Mouse (Mus musculus) limb, embryonic 10.5 days (tissue): ENCODE measurements around the gene Krtap5-2. TPM values are rescaled to one million over a fixed set of nuclear protein-coding genes. Genes with fewer than 3 reads are reported as not detected.
"Not testable (repeated sequence)": the region's sequence is repeated elsewhere in the genome, so short reads cannot be mapped to it uniquely, and the experiment has no call there.

ENCODE experiments used
- DNase-seq: peaks from one replicate; pipeline ENCODE4 v3.0.0-alpha.2; 2017; ENCODE audit warnings: low spot score
- H3K27ac ChIP-seq: fragments of 300-500 bp; sonication (generic); 2 replicates; pipeline ENCODE4 v1.5.1; 2016; ENCODE audit warnings: mild to moderate bottlenecking
- H3K27me3 ChIP-seq: fragments of 300-500 bp; sonication (generic); 2 replicates; pipeline ENCODE4 v1.6.1; 2016; ENCODE audit warnings: low read depth, mild to moderate bottlenecking; ENCODE audit not compliant: poor library complexity, severe bottlenecking
- H3K36me3 ChIP-seq: fragments of 300-500 bp; sonication (generic); 2 replicates; pipeline ENCODE4 v1.6.1; 2016; ENCODE audit warnings: mild to moderate bottlenecking, moderate library complexity
- H3K4me1 ChIP-seq: fragments of 300-500 bp; sonication (generic); 2 replicates; pipeline ENCODE4 v1.6.1; 2016
- H3K4me3 ChIP-seq: fragments of 300-500 bp; sonication (generic); 2 replicates; pipeline ENCODE4 v1.5.1; 2016; ENCODE audit warnings: mild to moderate bottlenecking, moderate library complexity
- H3K9me3 ChIP-seq: fragments of 300-500 bp; sonication (generic); replicated peaks from 2 replicates; pipeline ENCODE4 v1.6.1; 2016; ENCODE audit warnings: mild to moderate bottlenecking
- WGBS: fragments of 180-500 bp; shearing (Covaris S2); methylation state at CpG from one replicate; pipeline ENCODE4 v1.1.7; 2016; 5-methylcytosine and 5-hydroxymethylcytosine counted together
- polyA plus RNA-seq: library from polyadenylated mRNA; unstranded; fragments of >200 nt; fragmentation: Nextera tagmentation; extraction: Ambion mirVana; gene quantifications from 2 replicates; pipeline ENCODE4 v1.2.1, GENCODE M21; 2016

Krtap5-2 gene
- polyA plus RNA-seq, 1 experiment from 2014 or later, result not detected

DNA sequence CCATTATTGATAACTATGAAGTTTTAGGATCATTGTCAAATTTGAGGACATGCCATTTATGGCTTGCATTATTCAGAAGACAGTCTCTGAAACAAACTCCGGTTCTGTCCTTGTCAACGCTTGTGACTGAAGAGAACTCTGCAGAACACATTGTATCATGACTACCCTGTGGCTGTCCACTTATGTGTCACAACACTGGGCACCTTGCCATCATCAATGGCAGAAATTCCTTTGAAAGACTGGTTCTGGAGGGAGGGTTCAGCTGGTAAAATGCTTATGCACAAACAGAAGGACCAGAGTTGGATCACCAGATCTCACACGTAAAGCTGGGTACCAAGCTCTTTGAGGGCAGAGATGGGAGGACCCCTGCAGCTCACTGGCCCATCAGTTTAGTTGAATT is 16.4 kb downstream of the Krtap5-2 start:
- H3K4me1 ChIP-seq, result no peaks in the 10 kb centered on the region; the same call in 1 of the 2 replicates
- H3K27ac ChIP-seq, result no peak overlapping the region
- no peaks in the 10 kb centered on the region for H3K27me3 ChIP-seq
- no peak overlapping the region for H3K4me3 ChIP-seq
- H3K36me3 ChIP-seq, result no peaks in the 10 kb centered on the region
- 93% methylated on average over 3 of the region's 3 CpGs for WGBS
- DNase-seq, result no peak
- H3K9me3 ChIP-seq, result no peaks in the 10 kb centered on the region

DNA sequence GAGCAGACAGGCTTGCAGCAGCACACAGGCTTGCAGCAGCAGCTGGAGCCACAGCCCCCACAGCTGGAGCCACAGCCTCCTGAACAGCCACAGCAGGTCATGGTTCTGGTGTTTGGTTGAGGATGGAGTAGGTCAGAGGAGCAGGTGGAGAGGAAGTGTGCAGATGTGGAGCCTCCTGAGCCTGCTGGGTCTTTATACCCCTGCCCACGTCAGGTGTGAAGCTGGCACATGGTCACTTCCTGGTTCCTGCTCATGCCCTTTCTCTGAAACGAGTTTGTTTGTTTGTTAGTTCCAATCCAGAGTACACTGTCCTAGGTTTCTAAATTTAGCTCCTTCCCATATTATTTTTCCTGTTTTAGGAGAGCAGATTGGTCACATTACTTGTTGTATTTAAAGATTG is 18.8 kb downstream of the Krtap5-2 start, which contains the start of gene Gm29735:
Gm29735 (minus strand) TSS at position 101 of the 400 bp plus-strand sequence.
- not testable (repeated sequence) for DNase-seq, H3K4me3 ChIP-seq, H3K27ac ChIP-seq, H3K9me3 ChIP-seq, H3K4me1 ChIP-seq, H3K36me3 ChIP-seq, H3K27me3 ChIP-seq
- 57% methylated on average over 2 of the region's 2 CpGs for WGBS

DNA sequence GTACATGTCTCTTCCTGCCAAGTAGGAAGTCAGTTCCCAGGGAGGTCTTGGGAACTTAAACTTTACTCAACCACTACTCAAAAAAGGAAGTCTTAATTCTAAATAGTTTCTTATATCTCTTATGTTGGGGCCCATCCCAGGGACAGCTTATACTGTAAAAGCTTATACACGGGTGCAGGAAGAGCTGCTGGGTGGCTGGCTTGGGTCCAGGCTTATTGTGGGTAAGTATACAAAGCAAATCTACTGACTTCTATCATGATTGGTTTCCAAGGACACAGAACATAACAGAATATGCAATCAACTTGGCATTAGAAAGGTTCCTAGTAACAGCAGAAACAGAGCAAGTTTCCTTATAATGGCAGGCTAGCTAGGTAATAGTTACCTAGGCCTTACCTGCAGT is 20.5 kb downstream of the Krtap5-2 start:
- no peak for DNase-seq
- H3K36me3 ChIP-seq, result no peaks in the 10 kb centered on the region
- H3K4me1 ChIP-seq, result no peaks in the 10 kb centered on the region; the same call in 1 of the 2 replicates
- 80% methylated on average over 1 of the region's 1 CpGs for WGBS
- H3K27ac ChIP-seq, result no peak overlapping the region
- H3K9me3 ChIP-seq, result no peaks in the 10 kb centered on the region
- H3K27me3 ChIP-seq, result no peaks in the 10 kb centered on the region
- no peak overlapping the region for H3K4me3 ChIP-seq

DNA sequence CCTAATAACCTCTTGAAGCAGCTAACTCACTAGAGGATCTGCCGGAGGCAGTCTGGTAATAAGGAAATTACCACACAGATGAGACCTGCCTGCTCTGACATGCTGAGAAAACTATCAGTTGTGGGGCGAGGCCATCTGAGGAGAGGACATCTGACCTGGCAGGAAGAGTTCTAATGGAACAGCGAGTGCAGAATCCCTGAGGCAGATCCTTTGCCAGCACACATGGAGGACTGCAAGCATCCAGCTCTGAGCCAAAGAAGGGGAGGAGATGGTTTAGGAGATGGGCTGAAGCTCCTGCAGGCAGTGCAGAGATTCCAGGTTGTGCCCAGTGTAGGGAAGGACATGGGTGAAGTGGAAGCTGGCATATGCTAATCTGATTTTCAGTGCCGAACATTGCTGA is 23.6 kb downstream of the Krtap5-2 start:
- no peak for DNase-seq
- Histone ChIP-seq H3K4me3 (no peak overlapping the region), H3K4me1 (no peaks in the 10 kb centered on the region; the same call in 1 of the 2 replicates), H3K27ac (no peak overlapping the region), H3K36me3 (no peaks in the 10 kb centered on the region), H3K27me3 (no peaks in the 10 kb centered on the region), H3K9me3 (no peaks in the 10 kb centered on the region)
- 71% methylated on average over 4 of the region's 4 CpGs for WGBS

DNA sequence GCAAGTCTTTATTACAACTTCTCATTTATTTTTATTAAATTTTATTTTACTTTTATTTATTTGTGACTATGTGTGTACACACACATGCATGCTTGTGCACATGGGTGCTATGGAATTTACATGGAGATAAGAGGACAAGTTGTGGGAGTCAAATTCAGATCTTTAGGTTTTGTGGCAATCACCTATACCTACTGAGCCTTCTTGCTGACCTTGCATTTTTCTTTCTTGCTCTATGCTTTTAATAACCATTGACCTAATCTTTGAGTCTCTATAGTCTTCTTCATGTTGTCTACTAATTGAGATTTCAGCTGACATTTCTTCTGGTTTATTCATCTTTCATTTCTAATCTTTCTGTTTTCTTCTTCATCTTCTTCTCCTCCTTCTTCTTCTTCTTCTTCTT is 27.2 kb downstream of the Krtap5-2 start:
- no peak overlapping the region for H3K27ac ChIP-seq
- peaks cover 7% of the 10 kb centered on the region; the same call in 1 of the 2 replicates for H3K4me1 ChIP-seq
- peaks cover 11% of the 10 kb centered on the region; the same call in 1 of the 2 replicates for H3K27me3 ChIP-seq
- no peak overlapping the region for H3K4me3 ChIP-seq
- DNase-seq, result no peak
- H3K9me3 ChIP-seq, result no peaks in the 10 kb centered on the region
- no peaks in the 10 kb centered on the region for H3K36me3 ChIP-seq

DNA sequence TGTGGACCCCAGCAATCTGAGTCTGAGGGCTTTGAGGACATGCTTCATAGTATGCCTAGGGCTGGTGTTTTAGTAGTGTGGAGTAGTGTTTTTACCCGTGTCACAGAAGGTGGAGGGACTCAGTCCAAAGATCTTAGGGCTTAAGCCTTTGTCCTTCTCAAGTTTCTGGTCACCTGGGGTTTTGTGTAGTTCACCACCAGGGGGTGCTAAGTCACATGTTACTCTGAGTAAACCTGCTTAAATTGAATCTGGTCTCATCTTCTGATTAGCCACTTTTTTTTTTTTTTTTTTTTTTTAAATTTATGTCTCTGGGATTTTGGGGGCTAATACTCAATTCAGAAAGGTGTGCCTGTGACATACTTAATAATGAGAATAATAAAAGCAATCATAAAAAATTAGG is 29.8 kb downstream of the Krtap5-2 start:
- H3K4me1 ChIP-seq, result peaks cover 10% of the 10 kb centered on the region; the same call in 1 of the 2 replicates
- H3K27ac ChIP-seq, result no peak overlapping the region
- DNase-seq, result peak; percentile 55
- no peaks in the 10 kb centered on the region for H3K9me3 ChIP-seq
- H3K4me3 ChIP-seq, result no peak overlapping the region
- peaks cover 11% of the 10 kb centered on the region; the same call in 1 of the 2 replicates for H3K27me3 ChIP-seq
- H3K36me3 ChIP-seq, result no peaks in the 10 kb centered on the region
- 12% methylated on average over 1 of the region's 1 CpGs for WGBS

DNA sequence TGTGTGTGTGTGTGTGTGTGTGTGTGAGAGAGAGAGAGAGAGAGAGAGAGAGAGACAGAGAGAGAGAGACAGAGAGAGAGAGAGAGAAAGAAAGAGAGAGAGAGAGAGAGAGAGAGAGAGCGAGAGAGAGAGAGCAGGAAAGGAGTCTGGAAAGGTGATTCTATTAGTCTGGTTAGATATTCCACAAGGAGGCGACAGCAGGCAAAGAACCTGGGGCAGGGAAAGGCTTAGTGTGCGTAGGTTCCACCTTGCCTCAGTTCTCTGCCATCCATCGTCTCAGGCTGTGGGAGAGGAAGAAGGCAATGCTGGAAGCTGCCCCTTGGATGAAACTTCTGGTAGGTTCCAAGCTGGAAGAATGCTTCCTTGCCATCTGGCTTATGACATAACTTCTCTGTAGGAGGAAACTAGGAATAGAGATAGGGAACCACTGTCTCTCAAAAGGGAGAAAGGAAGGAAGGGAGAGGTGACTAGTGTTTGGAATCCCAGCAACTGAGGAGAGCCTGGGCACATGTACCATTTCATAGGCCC is 30.3 kb downstream of the Krtap5-2 start:
- H3K4me1 ChIP-seq, result peaks cover 10% of the 10 kb centered on the region; the same call in 1 of the 2 replicates
- H3K36me3 ChIP-seq, result no peaks in the 10 kb centered on the region
- H3K27me3 ChIP-seq, result peaks cover 11% of the 10 kb centered on the region; the same call in 1 of the 2 replicates
- WGBS, result 48% methylated on average over 4 of the region's 4 CpGs
- no peak overlapping the region for H3K4me3 ChIP-seq
- no peak for DNase-seq
- no peak overlapping the region for H3K27ac ChIP-seq
- H3K9me3 ChIP-seq, result no peaks in the 10 kb centered on the region

DNA sequence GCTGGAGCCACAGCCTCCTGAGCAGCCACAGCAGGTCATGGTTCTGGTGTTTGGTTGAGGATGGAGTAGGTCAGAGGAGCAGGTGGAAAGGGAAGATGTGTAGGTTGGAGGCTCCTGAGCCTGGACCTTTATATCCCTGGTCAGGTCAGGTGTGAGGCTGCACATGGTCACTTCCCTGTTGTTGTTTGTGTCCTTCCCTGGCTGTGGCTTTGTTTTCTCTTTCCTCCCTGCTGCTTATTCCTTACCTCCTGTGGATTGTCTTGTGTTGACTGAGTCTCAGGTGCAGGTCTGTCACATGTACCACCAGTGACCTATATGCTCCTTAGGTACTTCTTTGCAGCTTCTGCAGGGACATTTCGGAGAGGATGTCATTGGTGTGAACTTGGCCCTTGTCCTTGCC is 31.3 kb downstream of the Krtap5-2 start, which contains the start of gene Gm45337:
Gm45337 (minus strand) TSS at position 101 of the 400 bp plus-strand sequence.
- Histone ChIP-seq H3K9me3 (no peaks in the 10 kb centered on the region), H3K36me3 (no peaks in the 10 kb centered on the region), H3K27me3 (peaks cover 11% of the 10 kb centered on the region; the same call in 1 of the 2 replicates), H3K27ac (no peak within 1 kb of the TSS), H3K4me1 (peaks cover 10% of the 10 kb centered on the region; the same call in 1 of the 2 replicates), H3K4me3 (no peak within 1 kb of the TSS)
- no peak for DNase-seq
- 80% methylated on average over 1 of the region's 1 CpGs for WGBS

DNA sequence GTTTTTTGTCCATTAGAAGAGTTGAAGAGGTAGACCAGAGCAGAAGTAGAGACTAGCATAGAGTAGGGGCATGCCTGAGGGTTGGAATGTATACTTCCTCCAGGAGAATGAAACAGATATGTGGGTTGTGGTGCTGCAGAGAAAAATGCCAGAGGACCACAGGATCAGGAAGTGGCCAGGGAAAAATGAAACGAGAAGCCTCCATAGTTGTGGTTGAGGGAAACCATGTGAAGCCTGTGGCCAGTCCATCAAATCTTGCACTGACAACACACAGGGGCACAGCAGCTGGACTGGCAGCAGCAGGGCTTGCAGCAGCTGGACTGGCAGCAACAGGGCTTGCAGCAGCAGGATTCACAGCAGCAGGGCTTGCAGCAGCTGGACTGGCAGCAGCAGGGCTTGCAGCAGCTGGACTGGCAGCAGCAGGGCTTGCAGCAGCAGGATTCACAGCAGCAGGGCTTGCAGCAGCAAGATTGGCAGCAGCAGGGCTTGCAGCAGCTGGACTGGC is 32.2 kb downstream of the Krtap5-2 start:
- H3K27ac ChIP-seq, H3K4me1 ChIP-seq, H3K9me3 ChIP-seq, H3K4me3 ChIP-seq, H3K36me3 ChIP-seq, DNase-seq: not testable (repeated sequence)
- peaks cover 11% of the 10 kb centered on the region; the same call in 1 of the 2 replicates for H3K27me3 ChIP-seq
- WGBS, result 55% methylated on average over 1 of the region's 1 CpGs

DNA sequence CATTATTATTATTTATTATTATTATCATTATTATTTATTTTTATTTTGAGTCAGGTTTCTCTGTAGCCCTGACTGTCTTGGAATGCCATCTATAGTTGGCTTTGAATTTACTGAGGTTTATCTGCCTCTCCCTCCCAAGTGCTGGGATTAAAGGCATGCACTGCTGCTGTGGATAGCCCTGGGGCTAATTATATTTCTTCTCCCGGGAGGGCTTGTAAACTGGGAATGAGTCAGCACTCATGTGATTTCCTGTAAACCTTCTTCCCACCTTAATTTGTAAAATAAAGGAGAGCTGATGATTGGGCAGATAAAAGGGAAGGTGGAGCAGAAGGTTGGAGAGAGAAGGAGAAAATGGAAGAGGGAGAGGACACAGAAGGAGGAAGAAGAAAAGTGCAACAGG is 35.1 kb downstream of the Krtap5-2 start:
- H3K9me3 ChIP-seq, result no peaks in the 10 kb centered on the region
- H3K4me1 ChIP-seq, result peaks cover 10% of the 10 kb centered on the region; the same call in 1 of the 2 replicates
- no peaks in the 10 kb centered on the region for H3K36me3 ChIP-seq
- DNase-seq, result no peak
- no peak overlapping the region for H3K4me3 ChIP-seq
- WGBS, result 8% methylated on average over 1 of the region's 1 CpGs
- peaks cover 11% of the 10 kb centered on the region; the same call in 1 of the 2 replicates for H3K27me3 ChIP-seq
- no peak overlapping the region for H3K27ac ChIP-seq

DNA sequence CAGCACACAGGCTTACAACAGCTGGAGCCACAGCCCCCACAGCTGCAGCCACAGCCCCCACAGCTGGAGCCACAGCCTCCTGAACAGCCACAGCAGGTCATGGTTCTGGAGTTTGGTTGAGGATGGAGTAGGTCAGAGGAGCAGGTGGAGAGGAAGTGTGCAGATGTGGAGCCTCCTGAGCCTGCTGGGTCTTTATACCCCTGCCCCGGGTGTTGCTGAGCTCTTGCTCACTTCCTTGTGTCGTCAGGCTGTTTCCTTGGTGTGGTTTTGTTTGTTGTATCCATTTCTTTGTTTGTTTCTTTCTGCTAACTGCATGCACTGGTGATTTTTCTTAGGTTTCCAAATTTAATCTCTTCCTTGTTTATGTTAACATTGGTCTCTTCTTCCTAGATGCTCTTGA is 39.9 kb downstream of the Krtap5-2 start, which contains the start of gene Gm39115:
Gm39115 (minus strand) TSS at position 101 of the 400 bp plus-strand sequence.
- H3K4me3 ChIP-seq, H3K9me3 ChIP-seq, DNase-seq, H3K27ac ChIP-seq, H3K4me1 ChIP-seq, H3K36me3 ChIP-seq, H3K27me3 ChIP-seq: not testable (repeated sequence)
- 51% methylated on average over 2 of the region's 2 CpGs for WGBS

DNA sequence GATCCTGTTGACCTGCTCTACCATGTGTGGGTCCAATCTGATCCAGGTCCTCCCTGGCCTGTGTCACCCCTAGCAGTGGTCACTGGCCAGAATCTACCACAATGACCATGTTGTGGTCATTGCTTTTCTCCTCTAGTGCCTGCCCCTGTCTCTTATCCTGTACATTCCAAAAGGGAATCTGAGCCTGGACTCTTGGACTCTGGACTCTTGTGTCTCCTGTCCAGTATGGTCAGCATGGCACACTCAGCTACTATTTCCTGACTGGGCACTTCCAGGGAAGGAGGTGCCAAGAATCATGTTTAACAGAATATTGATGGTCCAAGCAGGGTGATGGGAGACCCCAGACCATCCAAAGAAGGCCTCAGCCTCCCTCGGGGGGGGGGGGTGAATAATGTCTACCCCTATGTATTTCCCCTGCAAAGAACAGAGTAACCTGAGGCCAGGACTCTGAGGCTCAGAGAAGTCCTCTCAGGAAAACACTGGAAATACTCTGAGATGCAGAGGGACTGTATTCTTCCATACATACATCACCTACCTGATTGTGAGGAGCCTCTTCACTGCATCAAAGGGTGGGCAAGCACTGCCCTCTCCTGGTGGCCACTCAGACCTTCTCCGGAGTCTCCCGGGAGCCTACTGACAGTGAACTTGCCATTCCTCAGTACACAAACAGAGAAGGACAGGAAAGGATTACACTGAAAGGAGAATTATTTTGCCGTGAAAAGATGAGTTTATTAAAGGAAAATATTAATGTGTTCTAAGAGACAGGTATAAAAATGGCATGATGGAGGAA is 41.4 kb downstream of the Krtap5-2 start:
- Histone ChIP-seq H3K4me3 (no peak overlapping the region), H3K4me1 (no peaks in the 10 kb centered on the region), H3K27me3 (no peaks in the 10 kb centered on the region), H3K36me3 (no peaks in the 10 kb centered on the region), H3K27ac (no peak overlapping the region), H3K9me3 (no peaks in the 10 kb centered on the region)
- no peak for DNase-seq
- WGBS, result 54% methylated on average over 4 of the region's 4 CpGs

DNA sequence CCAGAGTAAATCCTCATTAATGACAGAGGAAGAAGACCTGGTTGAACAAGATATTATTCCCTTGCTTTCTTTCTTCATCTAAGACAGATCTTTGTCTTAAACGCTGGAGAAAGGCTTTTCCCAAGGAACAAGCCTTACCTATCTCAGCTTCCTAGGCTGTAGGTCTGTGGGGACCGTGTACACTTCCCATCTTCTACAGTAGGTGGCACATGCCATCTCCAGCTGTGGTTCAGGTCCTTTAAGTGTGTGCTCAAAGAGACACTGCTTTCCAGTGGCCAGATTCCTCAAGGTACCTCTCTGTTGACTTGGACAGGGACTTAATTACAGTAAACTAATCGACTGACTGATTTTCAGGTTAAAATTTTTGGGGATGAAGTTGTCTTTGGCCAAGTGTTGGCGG is 47.0 kb downstream of the Krtap5-2 start:
- H3K4me1 ChIP-seq, result no peaks in the 10 kb centered on the region
- H3K27me3 ChIP-seq, result no peaks in the 10 kb centered on the region
- H3K27ac ChIP-seq, result no peak overlapping the region
- no peaks in the 10 kb centered on the region for H3K9me3 ChIP-seq
- 60% methylated on average over 4 of the region's 4 CpGs for WGBS
- no peak for DNase-seq
- H3K4me3 ChIP-seq, result no peak overlapping the region
- no peaks in the 10 kb centered on the region for H3K36me3 ChIP-seq
